Mouse (Mus musculus) thymus, adult 2 months (tissue): ENCODE results near the gene Edaradd.

ENCODE experiments used
- CTCF ChIP-seq: fragments of 200-500 bp; IDR thresholded peaks from 2 replicates; pipeline ENCODE4 v1.5.1; 2012; ENCODE audit warnings: mild to moderate bottlenecking, control low read depth, low read length, moderate library complexity, borderline replicate concordance; ENCODE audit not compliant: control insufficient read depth, poor library complexity, insufficient read depth; ENCODE audit errors: extremely low read depth
- POLR2A ChIP-seq: fragments of 200-500 bp; IDR thresholded peaks from 2 replicates; pipeline ENCODE4 v1.6.1; 2012; ENCODE audit warnings: mild to moderate bottlenecking, low read length, control low read depth, moderate library complexity; ENCODE audit not compliant: control insufficient read depth, poor library complexity, insufficient read depth; ENCODE audit errors: extremely low read depth

DNA sequence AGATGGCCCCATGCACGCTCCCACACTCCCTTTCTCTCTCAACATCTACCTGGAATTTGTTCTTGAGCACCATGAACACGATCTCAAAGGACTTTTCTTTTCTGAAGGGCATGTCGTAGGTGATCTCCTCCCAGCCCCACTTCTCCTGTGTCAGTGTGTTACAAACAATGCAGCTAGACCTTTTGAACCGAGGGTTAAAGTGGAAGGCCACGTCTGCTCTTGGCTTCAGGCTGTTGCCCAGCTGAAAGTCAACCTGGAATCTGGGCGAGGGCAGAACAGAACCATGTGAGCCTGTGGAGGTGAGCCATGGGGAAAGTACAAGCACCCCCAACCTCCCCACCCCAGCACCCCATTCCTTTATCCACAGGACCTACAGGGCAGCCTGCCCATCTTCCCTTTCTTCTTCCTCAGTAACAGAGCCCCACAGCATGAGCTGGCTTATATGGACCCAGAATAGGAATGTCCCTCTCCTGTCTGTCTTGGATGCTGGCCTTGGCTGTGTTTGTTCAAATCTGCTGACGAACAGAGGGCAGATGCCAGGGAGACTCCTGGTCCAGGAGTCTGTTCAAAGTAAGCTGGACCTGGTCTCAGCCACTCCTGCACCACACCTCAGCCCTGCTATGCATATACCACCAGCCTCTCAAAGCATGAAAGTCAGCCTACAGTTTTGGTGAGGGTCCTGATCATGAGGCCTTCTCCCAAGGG lies 65.4 kb downstream of the Edaradd start:
- TF ChIP-seq CTCF: no peak
- TF ChIP-seq POLR2A: no peak
